Mouse (Mus musculus) liver, postnatal 0 days (tissue): Measurements from ENCODE around the gene Llgl2. TPM values are rescaled to one million over a fixed set of nuclear protein-coding genes. Genes with fewer than 3 reads are reported as not detected.
"Not testable (repeated sequence)": the region's sequence is repeated elsewhere in the genome, so short reads cannot be mapped to it uniquely, and the experiment has no call there.

Source experiments
- ATAC-seq: fragments of 200-750 bp; cut with Nextera tagmentation; 2 replicates; pipeline ENCODE4 v1.8.0; 2017; ENCODE audit warnings: mild to moderate bottlenecking, moderate library complexity
- DNase-seq: peaks from one replicate; pipeline ENCODE4 v3.0.0-alpha.2; 2016
- H3K27ac ChIP-seq: fragments of 300-500 bp; sonication (generic); 2 replicates; pipeline ENCODE4 v1.5.1; 2014; ENCODE audit warnings: antibody characterized with exemption, moderate library complexity, mild to moderate bottlenecking, low read depth
- H3K27me3 ChIP-seq: fragments of 300-500 bp; sonication (generic); 2 replicates; pipeline ENCODE4 v1.6.1; 2014; ENCODE audit warnings: low read length, control low read depth, mixed read lengths; ENCODE audit not compliant: insufficient read depth
- H3K36me3 ChIP-seq: fragments of 300-500 bp; sonication (generic); replicated peaks from 2 replicates; pipeline ENCODE4 v1.6.1; 2014; ENCODE audit warnings: mild to moderate bottlenecking, control low read depth, low read length, moderate library complexity, mixed read lengths; ENCODE audit not compliant: insufficient read depth
- H3K4me1 ChIP-seq: fragments of 300-500 bp; sonication (generic); 2 replicates; pipeline ENCODE4 v1.6.1; 2014; ENCODE audit warnings: antibody characterized with exemption, mild to moderate bottlenecking, control low read depth; ENCODE audit not compliant: insufficient read depth
- H3K4me2 ChIP-seq: fragments of 300-500 bp; sonication (generic); 2 replicates; pipeline ENCODE4 v1.6.1; 2014; ENCODE audit warnings: low read depth, mild to moderate bottlenecking, low read length, moderate library complexity, mixed read lengths
- H3K4me3 ChIP-seq: fragments of 300-500 bp; sonication (generic); 2 replicates; pipeline ENCODE4 v1.5.1; 2014; ENCODE audit warnings: low read depth, low read length
- H3K9ac ChIP-seq: fragments of 300-500 bp; sonication (generic); replicated peaks from 2 replicates; pipeline ENCODE4 v1.6.1; 2014; ENCODE audit warnings: mild to moderate bottlenecking, moderate library complexity
- H3K9me3 ChIP-seq: fragments of 300-500 bp; sonication (generic); 2 replicates; pipeline ENCODE4 v1.6.1; 2016; ENCODE audit warnings: mild to moderate bottlenecking, control low read depth, low read length, mixed read lengths
- CTCF ChIP-seq: sonication (generic); IDR thresholded peaks from 2 replicates; pipeline ENCODE4 v1.5.1; 2016; ENCODE audit warnings: antibody characterized with exemption, low read depth
- EP300 ChIP-seq: IDR thresholded peaks from 2 replicates; pipeline ENCODE4 v1.6.1; 2016; ENCODE audit warnings: antibody characterized with exemption, low read depth, mild to moderate bottlenecking
- WGBS: fragments of 180-500 bp; shearing (Covaris S2); extraction: QIAGEN DNeasy Blood & Tissue Kit; methylation state at CpG from one replicate; pipeline ENCODE4 v1.1.7; 2014; ENCODE audit not compliant: insufficient replicate concordance; 5-methylcytosine and 5-hydroxymethylcytosine counted together
- polyA plus RNA-seq: library from polyadenylated mRNA; unstranded; fragments of >200 nt; fragmentation: Nextera tagmentation; extraction: Ambion mirVana; gene quantifications from 2 replicates; pipeline ENCODE4 v1.2.1, GENCODE M21; 2015

The Llgl2 gene
- polyA plus RNA-seq, 1 experiment from 2014 or later = 15.1 TPM

- Histone ChIP-seq H3K9ac (no peak overlapping the region), H3K27me3 (no peaks in the 10 kb centered on the region), H3K4me2 (no peak overlapping the region), H3K36me3 (peaks cover 27% of the 10 kb centered on the region), H3K27ac (peak overlapping the region; percentile 76; the same call in 1 of the 2 replicates), H3K9me3 (no peaks in the 10 kb centered on the region; the same call in 1 of the 2 replicates), H3K4me1 (peaks cover 32% of the 10 kb centered on the region), H3K4me3 (no peak overlapping the region)
- 76% methylated on average over 13 of the region's 14 CpGs for WGBS
- TF ChIP-seq EP300 (no peak), CTCF (no peak)
- DNase-seq (no peak), ATAC-seq (no peak; the same call in 1 of the 2 replicates)
These were observed 19.5 kb downstream of the Llgl2 start for GRCm38 (mm10) chr11:115843141-115843890.

- TF ChIP-seq CTCF (no peak), EP300 (no peak)
- H3K27ac ChIP-seq = peak overlapping the region; percentile 76; the same call in 1 of the 2 replicates
- no peaks in the 10 kb centered on the region; the same call in 1 of the 2 replicates for H3K9me3 ChIP-seq
- DNase-seq (peak; percentile 55), ATAC-seq (peak; percentile 73)
- H3K4me2 ChIP-seq = no peak overlapping the region
- no peak overlapping the region for H3K4me3 ChIP-seq
- H3K9ac ChIP-seq = no peak overlapping the region
- WGBS = 68% methylated on average over 5 of the region's 5 CpGs
- peaks cover 30% of the 10 kb centered on the region for H3K36me3 ChIP-seq
- H3K4me1 ChIP-seq = peaks cover 29% of the 10 kb centered on the region
- no peaks in the 10 kb centered on the region for H3K27me3 ChIP-seq
These were observed 20.0 kb downstream of the Llgl2 start for GRCm38 (mm10) chr11:115843891-115844239.

GRCm38 (mm10) chr11:115844240-115844639, 20.4 kb downstream of the Llgl2 start:
- 0 out of 2 replicates have a peak overlapping the region, but pooled peaks have one; percentile 16 for H3K27ac ChIP-seq
- DNase-seq (no peak), ATAC-seq (no peak)
- no peak overlapping the region for H3K4me3 ChIP-seq
- H3K27me3 ChIP-seq = no peaks in the 10 kb centered on the region
- H3K9me3 ChIP-seq = no peaks in the 10 kb centered on the region; the same call in 1 of the 2 replicates
- H3K4me1 ChIP-seq = peaks cover 26% of the 10 kb centered on the region
- H3K4me2 ChIP-seq = no peak overlapping the region
- WGBS = 72% methylated on average over 8 of the region's 8 CpGs
- H3K9ac ChIP-seq = no peak overlapping the region
- peaks cover 30% of the 10 kb centered on the region for H3K36me3 ChIP-seq
- TF ChIP-seq EP300 (no peak), CTCF (no peak)

GRCm38 (mm10) chr11:115845819-115846218, 22.0 kb downstream of the Llgl2 start:
- DNase-seq = no peak
- WGBS = 89% methylated on average over 2 of the region's 2 CpGs
- peak; percentile 21; the same call in 1 of the 2 replicates for TF ChIP-seq CTCF
- no peak for TF ChIP-seq EP300
- Histone ChIP-seq H3K9ac (no peak overlapping the region), H3K36me3 (peaks cover 40% of the 10 kb centered on the region), H3K4me1 (peaks cover 26% of the 10 kb centered on the region), H3K27ac (no peak overlapping the region), H3K4me3 (no peak overlapping the region), H3K27me3 (no peaks in the 10 kb centered on the region), H3K4me2 (no peak overlapping the region), H3K9me3 (no peaks in the 10 kb centered on the region; the same call in 1 of the 2 replicates)
- no peak for ATAC-seq

- Histone ChIP-seq H3K4me3 (no peak overlapping the region), H3K27me3 (peaks cover 23% of the 10 kb centered on the region), H3K4me2 (no peak overlapping the region), H3K9me3 (no peaks in the 10 kb centered on the region), H3K36me3 (peaks cover 39% of the 10 kb centered on the region), H3K4me1 (peaks cover 13% of the 10 kb centered on the region), H3K9ac (no peak overlapping the region), H3K27ac (no peak overlapping the region)
- no peak for ATAC-seq
- TF ChIP-seq CTCF (no peak), EP300 (no peak)
- 89% methylated on average over 6 of the region's 6 CpGs for WGBS
- DNase-seq = no peak
These were observed 30.8 kb downstream of the Llgl2 start for GRCm38 (mm10) chr11:115854674-115855073.

GRCm38 (mm10) chr11:115857146-115857545, 33.3 kb downstream of the Llgl2 start:
- H3K27me3 ChIP-seq = peaks cover 35% of the 10 kb centered on the region
- H3K4me2 ChIP-seq, H3K9me3 ChIP-seq, DNase-seq, ATAC-seq, H3K9ac ChIP-seq, H3K27ac ChIP-seq, H3K4me3 ChIP-seq: not testable (repeated sequence)
- peaks cover 13% of the 10 kb centered on the region for H3K4me1 ChIP-seq
- WGBS = 90% methylated on average over 4 of the region's 4 CpGs
- peaks cover 18% of the 10 kb centered on the region for H3K36me3 ChIP-seq
